Mouse (Mus musculus): Measurements from ENCODE around the gene Rora. TPM values are rescaled to one million over a fixed set of nuclear protein-coding genes. Genes with fewer than 3 reads are reported as not detected.

Rora gene
- polyA plus RNA-seq, 1 experiment from 2014 or later = 2.7 TPM

- ATAC-seq (ENCODE audit: low read depth) = no peak
- Histone ChIP-seq H3K27ac (no peak overlapping the region), H3K9me3 (replicated peaks) (no peaks in the 10 kb centered on the region), H3K4me3 (replicated peaks) (peak overlapping the region; percentile 62), H3K4me2 (peak overlapping the region; percentile 61), H3K9ac (0 out of 2 replicates have a peak overlapping the region, but pooled peaks have one; percentile 33), H3K36me3 (no peaks in the 10 kb centered on the region), H3K27me3 (peaks cover 55% of the 10 kb centered on the region), H3K4me1 (replicated peaks) (no peaks in the 10 kb centered on the region)
- WGBS (ENCODE audit: insufficient replicate concordance) = 2% methylated on average over 31 of the region's 31 CpGs
- DNase-seq = no peak
These were observed 1.7 kb downstream of the Rora start for GRCm38 (mm10) chr9:68655018-68656005.

GRCm38 (mm10) chr9:68656076-68656795 is 2.6 kb downstream of the Rora start:
- Histone ChIP-seq H3K9me3 (replicated peaks) (no peaks in the 10 kb centered on the region), H3K36me3 (no peaks in the 10 kb centered on the region), H3K4me1 (replicated peaks) (no peaks in the 10 kb centered on the region), H3K27ac (no peak overlapping the region), H3K27me3 (peaks cover 55% of the 10 kb centered on the region), H3K4me2 (no peak overlapping the region), H3K4me3 (replicated peaks) (no peak overlapping the region), H3K9ac (no peak overlapping the region)
- 44% methylated on average over 5 of the region's 5 CpGs for WGBS (ENCODE audit: insufficient replicate concordance)
- ATAC-seq (ENCODE audit: low read depth) (no peak), DNase-seq (no peak)

DNA sequence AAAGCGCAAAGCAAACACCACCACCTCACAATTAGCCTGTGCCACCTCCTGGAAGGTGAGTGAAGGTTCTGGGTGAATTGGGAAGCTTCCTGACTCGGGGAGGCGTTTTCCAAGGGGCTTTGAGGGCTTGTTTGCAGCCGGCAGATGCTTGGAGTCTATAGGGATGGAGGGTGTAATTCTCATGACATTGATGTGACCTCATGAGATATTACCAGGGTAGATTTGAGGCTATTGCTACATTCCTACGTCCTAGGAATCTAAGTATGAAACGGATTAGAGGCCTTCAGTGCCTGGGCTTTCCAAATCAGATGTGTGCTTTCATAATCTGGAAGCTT is 3.2 kb downstream of the Rora start:
- H3K9ac ChIP-seq = no peak overlapping the region
- H3K4me2 ChIP-seq = no peak overlapping the region
- no peak for DNase-seq
- ATAC-seq (ENCODE audit: low read depth) = no peak
- no peaks in the 10 kb centered on the region for H3K4me1 ChIP-seq (replicated peaks)
- no peak overlapping the region for H3K27ac ChIP-seq
- H3K4me3 ChIP-seq (replicated peaks) = no peak overlapping the region
- H3K36me3 ChIP-seq = no peaks in the 10 kb centered on the region
- no peaks in the 10 kb centered on the region for H3K9me3 ChIP-seq (replicated peaks)
- WGBS (ENCODE audit: insufficient replicate concordance) = 37% methylated on average over 6 of the region's 6 CpGs
- H3K27me3 ChIP-seq = peaks cover 54% of the 10 kb centered on the region

GRCm38 (mm10) chr9:68670731-68671130 is 17.1 kb downstream of the Rora start:
- 65% methylated on average over 3 of the region's 3 CpGs for WGBS (ENCODE audit: insufficient replicate concordance)
- ATAC-seq (ENCODE audit: low read depth) = no peak
- no peak for DNase-seq

DNA sequence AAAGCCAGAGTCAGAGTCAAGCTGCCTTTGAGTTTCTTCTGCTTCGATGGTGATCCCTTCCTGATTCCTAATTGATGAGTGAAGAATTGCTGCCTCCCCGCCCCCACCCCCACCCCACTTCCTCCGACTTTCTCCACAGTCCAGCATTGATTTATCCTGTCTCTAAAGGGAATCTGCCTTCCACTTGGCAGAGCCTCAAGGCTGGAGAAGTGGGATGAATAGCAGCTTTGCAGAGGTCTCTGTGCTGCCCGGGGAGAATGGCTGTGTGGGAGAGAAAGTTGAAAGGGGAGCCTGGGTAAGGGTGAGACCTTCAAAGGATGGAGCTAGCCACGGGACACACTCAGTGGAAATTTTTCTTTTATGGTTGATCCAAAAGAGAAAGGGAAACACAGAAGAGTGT is 18.9 kb downstream of the Rora start:
- WGBS (ENCODE audit: insufficient replicate concordance) = 45% methylated on average over 5 of the region's 5 CpGs

More at GRCm38 (mm10) chr9:68670731-68671130, 17.1 kb downstream of the Rora start:
- Histone ChIP-seq H3K9me3 (replicated peaks) (no peaks in the 10 kb centered on the region), H3K4me1 (replicated peaks) (no peaks in the 10 kb centered on the region), H3K4me2 (no peak overlapping the region), H3K9ac (no peak overlapping the region), H3K27me3 (no peaks in the 10 kb centered on the region), H3K36me3 (no peaks in the 10 kb centered on the region), H3K4me3 (replicated peaks) (no peak overlapping the region), H3K27ac (no peak overlapping the region)

DNA sequence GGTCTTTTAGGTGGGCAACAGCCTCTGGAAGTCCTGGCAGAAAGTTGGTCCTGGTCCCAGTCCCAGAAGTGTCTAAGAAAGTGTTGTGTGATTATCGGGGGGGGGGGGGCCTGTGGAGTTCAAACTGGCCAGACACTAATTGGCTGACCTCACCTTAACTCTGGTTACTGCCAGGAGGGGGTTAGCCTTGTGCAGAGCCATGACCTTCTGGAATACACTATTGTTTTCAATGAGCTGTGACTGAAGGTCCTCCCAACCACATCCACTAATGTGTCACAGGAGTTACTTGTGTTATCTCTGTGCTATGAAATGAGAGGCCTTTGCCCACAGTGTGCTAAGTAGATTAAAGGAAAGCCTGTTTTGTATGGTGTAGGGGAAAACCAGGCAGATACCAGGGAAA is 19.6 kb downstream of the Rora start:
- no peak overlapping the region for H3K27ac ChIP-seq
- WGBS (ENCODE audit: insufficient replicate concordance) = 59% methylated on average over 1 of the region's 1 CpGs
- H3K4me1 ChIP-seq (replicated peaks) = no peaks in the 10 kb centered on the region
- no peak overlapping the region for H3K4me3 ChIP-seq (replicated peaks)
- no peaks in the 10 kb centered on the region for H3K36me3 ChIP-seq
- H3K4me2 ChIP-seq = no peak overlapping the region
- DNase-seq (no peak), ATAC-seq (ENCODE audit: low read depth) (no peak)
- no peaks in the 10 kb centered on the region for H3K9me3 ChIP-seq (replicated peaks)
- H3K27me3 ChIP-seq = no peaks in the 10 kb centered on the region
- no peak overlapping the region for H3K9ac ChIP-seq

More for the DNA sequence above, 18.9 kb downstream of the Rora start:
- H3K36me3 ChIP-seq = no peaks in the 10 kb centered on the region
- H3K9ac ChIP-seq = no peak overlapping the region
- ATAC-seq (ENCODE audit: low read depth) (no peak), DNase-seq (no peak)
- H3K9me3 ChIP-seq (replicated peaks) = no peaks in the 10 kb centered on the region
- no peak overlapping the region for H3K4me3 ChIP-seq (replicated peaks)
- H3K27me3 ChIP-seq = no peaks in the 10 kb centered on the region
- no peak overlapping the region for H3K4me2 ChIP-seq
- H3K4me1 ChIP-seq (replicated peaks) = no peaks in the 10 kb centered on the region
- no peak overlapping the region for H3K27ac ChIP-seq

DNA sequence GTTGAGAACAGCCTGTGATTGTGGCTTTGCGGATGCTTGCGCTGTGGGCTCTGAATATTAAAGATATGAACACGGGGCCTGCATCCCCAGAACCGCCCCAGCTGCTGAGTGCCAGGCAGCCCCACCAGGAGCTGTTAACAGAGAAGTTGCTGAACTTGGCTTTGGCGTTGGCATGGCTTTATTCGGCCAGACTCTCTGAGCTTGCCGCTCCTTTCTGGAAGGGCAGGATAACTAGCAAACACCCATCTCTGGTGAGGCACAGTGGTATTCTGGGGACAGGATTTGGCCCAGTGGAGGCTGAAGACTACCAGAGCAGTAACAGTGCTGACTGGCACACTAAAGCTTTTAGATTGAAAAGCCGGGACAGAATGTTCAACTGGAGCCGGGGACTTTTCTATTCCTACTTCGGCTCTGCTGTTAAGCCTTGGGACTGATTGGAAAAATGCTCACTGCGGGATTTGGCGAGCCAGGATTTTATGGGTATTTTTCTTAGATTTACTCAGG is 26.3 kb downstream of the Rora start:
- DNase-seq (no peak), ATAC-seq (ENCODE audit: low read depth) (no peak)
- Histone ChIP-seq H3K4me3 (replicated peaks) (no peak overlapping the region), H3K27me3 (no peaks in the 10 kb centered on the region), H3K36me3 (no peaks in the 10 kb centered on the region), H3K9me3 (replicated peaks) (no peaks in the 10 kb centered on the region), H3K27ac (no peak overlapping the region), H3K9ac (no peak overlapping the region), H3K4me1 (replicated peaks) (no peaks in the 10 kb centered on the region), H3K4me2 (no peak overlapping the region)
- WGBS (ENCODE audit: insufficient replicate concordance) = 75% methylated on average over 12 of the region's 12 CpGs

- WGBS (ENCODE audit: insufficient replicate concordance) = 25% methylated on average over 3 of the region's 3 CpGs
- ATAC-seq (ENCODE audit: low read depth) = no peak
These were observed 30.4 kb downstream of the Rora start for GRCm38 (mm10) chr9:68683938-68684337.

GRCm38 (mm10) chr9:68685562-68685961 is 32.0 kb downstream of the Rora start:
- Histone ChIP-seq H3K27me3 (no peaks in the 10 kb centered on the region), H3K4me1 (replicated peaks) (no peaks in the 10 kb centered on the region), H3K36me3 (no peaks in the 10 kb centered on the region), H3K9ac (no peak overlapping the region), H3K27ac (no peak overlapping the region), H3K4me2 (no peak overlapping the region), H3K9me3 (replicated peaks) (no peaks in the 10 kb centered on the region), H3K4me3 (replicated peaks) (no peak overlapping the region)
- 39% methylated on average over 5 of the region's 5 CpGs for WGBS (ENCODE audit: insufficient replicate concordance)
- DNase-seq = no peak
- ATAC-seq (ENCODE audit: low read depth) = no peak

More at GRCm38 (mm10) chr9:68683938-68684337, 30.4 kb downstream of the Rora start:
- Histone ChIP-seq H3K27me3 (no peaks in the 10 kb centered on the region), H3K27ac (no peak overlapping the region), H3K9me3 (replicated peaks) (no peaks in the 10 kb centered on the region), H3K36me3 (no peaks in the 10 kb centered on the region), H3K9ac (no peak overlapping the region), H3K4me1 (replicated peaks) (no peaks in the 10 kb centered on the region), H3K4me3 (replicated peaks) (no peak overlapping the region), H3K4me2 (no peak overlapping the region)
- DNase-seq = no peak

DNA sequence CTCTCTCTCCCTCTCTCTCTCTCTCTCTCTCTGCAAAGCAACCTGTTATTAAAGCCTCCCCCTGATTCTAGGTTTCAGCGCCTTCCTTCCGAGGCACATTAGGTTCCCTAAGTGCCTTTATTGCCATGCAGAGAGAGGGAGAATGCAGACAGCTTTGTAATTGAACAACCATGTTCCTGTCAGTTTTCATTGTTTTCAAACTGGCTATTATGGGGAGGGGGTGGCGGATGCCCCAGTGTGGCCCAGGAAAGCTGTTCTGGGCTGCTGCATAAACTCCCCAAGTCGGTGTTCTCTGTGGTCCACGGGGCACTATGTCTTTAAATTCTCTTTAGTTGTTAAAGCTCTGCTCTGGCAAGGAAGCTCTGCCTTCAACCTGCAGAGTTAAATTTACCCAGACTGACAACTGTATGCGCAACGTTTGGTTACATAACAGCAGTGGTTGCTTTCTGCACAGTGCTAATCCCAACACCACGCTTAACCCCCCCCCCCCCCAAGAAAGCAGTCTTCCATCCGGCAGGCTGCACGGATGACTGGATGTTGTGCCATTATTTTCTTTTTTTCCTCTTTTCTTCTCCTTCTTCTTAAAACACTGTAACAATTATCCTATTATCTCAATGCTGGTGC is 33.8 kb downstream of the Rora start:
- no peaks in the 10 kb centered on the region for H3K36me3 ChIP-seq
- no peaks in the 10 kb centered on the region for H3K9me3 ChIP-seq (replicated peaks)
- ATAC-seq (ENCODE audit: low read depth) (no peak), DNase-seq (no peak)
- WGBS (ENCODE audit: insufficient replicate concordance) = 45% methylated on average over 10 of the region's 10 CpGs
- H3K27ac ChIP-seq = no peak overlapping the region
- H3K9ac ChIP-seq = no peak overlapping the region
- H3K4me1 ChIP-seq (replicated peaks) = no peaks in the 10 kb centered on the region
- H3K4me3 ChIP-seq (replicated peaks) = no peak overlapping the region
- no peak overlapping the region for H3K4me2 ChIP-seq
- no peaks in the 10 kb centered on the region for H3K27me3 ChIP-seq

- H3K27me3 ChIP-seq = no peaks in the 10 kb centered on the region
- no peaks in the 10 kb centered on the region for H3K9me3 ChIP-seq (replicated peaks)
- no peak overlapping the region for H3K4me2 ChIP-seq
- H3K4me3 ChIP-seq (replicated peaks) = no peak overlapping the region
- WGBS (ENCODE audit: insufficient replicate concordance) = 59% methylated on average over 2 of the region's 2 CpGs
- no peak for DNase-seq
- no peak for ATAC-seq (ENCODE audit: low read depth)
- no peaks in the 10 kb centered on the region for H3K36me3 ChIP-seq
- no peak overlapping the region for H3K9ac ChIP-seq
- no peak overlapping the region for H3K27ac ChIP-seq
- H3K4me1 ChIP-seq (replicated peaks) = no peaks in the 10 kb centered on the region
These were observed 34.6 kb downstream of the Rora start for GRCm38 (mm10) chr9:68688151-68688550.

Measured in liver, embryonic 13.5 days (tissue).